In the genomic region with DNA sequence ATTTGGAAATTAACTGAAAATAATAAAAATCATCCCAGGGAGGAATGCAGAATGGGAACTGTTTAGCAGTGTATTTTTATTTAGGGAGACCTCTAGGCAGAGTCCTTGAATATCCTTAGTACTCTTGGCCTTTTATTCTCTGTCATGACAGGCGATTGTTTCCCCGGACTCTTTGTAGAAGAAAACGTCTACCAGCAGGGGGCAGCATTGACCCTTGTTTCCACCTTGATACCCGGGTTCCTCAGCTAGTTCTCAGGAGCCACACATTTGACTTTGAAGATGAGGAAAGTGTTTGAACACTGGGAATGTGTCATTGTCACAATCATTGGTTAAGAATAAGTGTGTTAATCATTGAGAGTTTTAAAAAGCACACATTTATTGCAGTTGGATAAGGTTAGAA, we compare ENCODE assay signal across 9 mouse cellular contexts.
DNase-seq lines count a peak whose midpoint lies in the region; ATAC-seq lines count a peak whose summit lies in the region.
"Had no signal": no experiment of that assay in that cellular context is flagged by ENCODE, and none has a peak within 500 bp of the region (broad histone marks: within the 10 kb centered on the region; RNA-seq: fewer than 3 reads in every experiment).

No protein-coding gene starts in this region.

- H3K27me3 ChIP-seq in forebrain, embryonic 15.5 days = no peaks in the 10 kb centered on the region
- H3K27me3 ChIP-seq in hindbrain, embryonic 12.5 days = no peaks in the 10 kb centered on the region
- H3K27me3 ChIP-seq: liver, embryonic 15.5 days had no signal

- 3% methylated on average over 4 of the region's 4 CpGs for WGBS in forebrain, embryonic 15.5 days
- WGBS in hindbrain, embryonic 12.5 days = 2% methylated on average over 4 of the region's 4 CpGs

- no peak overlapping the region for H3K27ac ChIP-seq in forebrain, embryonic 15.5 days (replicated peaks)
- no peak overlapping the region for H3K27ac ChIP-seq in hindbrain, embryonic 12.5 days
- H3K27ac ChIP-seq: liver, embryonic 15.5 days had no signal

- ATAC-seq in forebrain, embryonic 15.5 days (replicated peaks) = peak; percentile 71
- ATAC-seq in hindbrain, embryonic 12.5 days (ENCODE audit: low FRiP score) = peak; percentile 45; the same call in 1 of the 2 replicates

- no peaks in the 10 kb centered on the region for H3K4me1 ChIP-seq in forebrain, embryonic 15.5 days
- no peaks in the 10 kb centered on the region for H3K4me1 ChIP-seq in hindbrain, embryonic 12.5 days
- H3K4me1 ChIP-seq: liver, embryonic 15.5 days had no signal

- no peak overlapping the region for H3K4me2 ChIP-seq in forebrain, embryonic 15.5 days (replicated peaks)
- no peak overlapping the region for H3K4me2 ChIP-seq in hindbrain, embryonic 12.5 days (replicated peaks)
- H3K4me2 ChIP-seq: liver, embryonic 15.5 days had no signal

- H3K9me3 ChIP-seq in forebrain, embryonic 15.5 days = no peaks in the 10 kb centered on the region
- H3K9me3 ChIP-seq in hindbrain, embryonic 12.5 days (replicated peaks) = no peaks in the 10 kb centered on the region
- H3K9me3 ChIP-seq: liver, embryonic 15.5 days had no signal

- no peaks in the 10 kb centered on the region for H3K36me3 ChIP-seq in forebrain, embryonic 15.5 days
- no peaks in the 10 kb centered on the region for H3K36me3 ChIP-seq in hindbrain, embryonic 12.5 days
- H3K36me3 ChIP-seq: liver, embryonic 15.5 days had no signal

- H3K4me3 ChIP-seq in forebrain, embryonic 15.5 days = no peak overlapping the region
- no peak overlapping the region for H3K4me3 ChIP-seq in hindbrain, embryonic 12.5 days
- H3K4me3 ChIP-seq: liver, embryonic 15.5 days had no signal

- DNase-seq in MEL-GATA-1-ER (ENCODE audit: extremely low read depth, low read depth) = peak; percentile 52
- peak; percentile 53 for DNase-seq in c-Kit-positive CD71-positive TER-119-negative erythroid progenitor cells, embryonic 14.5 days (ENCODE audit: low read depth)
- DNase-seq in layer of hippocampus, adult 9-10 months (ENCODE audit: low spot score) = peak; percentile 80
- DNase-seq in lung, postnatal 36 days = peak; percentile 89
- DNase-seq in right cerebral cortex, postnatal 36 days (ENCODE audit: low spot score in 2 of 2) = peak; percentile 62 to 66
- peak; percentile 55 for DNase-seq in yolk sac, embryonic 10.5 days (ENCODE audit: low spot score)

- no peak overlapping the region for H3K9ac ChIP-seq in forebrain, embryonic 15.5 days (replicated peaks)
- H3K9ac ChIP-seq in hindbrain, embryonic 12.5 days = no peak overlapping the region
- H3K9ac ChIP-seq: liver, embryonic 15.5 days had no signal
